Mouse (Mus musculus): ENCODE measurements at regions not wholly inside any gene's neighbourhood (a gene's known extent, or its start where the extent isn't known, plus 50 kb on each side); places are given as distances from the start of the nearest gene placed in this dataset.

DNA sequence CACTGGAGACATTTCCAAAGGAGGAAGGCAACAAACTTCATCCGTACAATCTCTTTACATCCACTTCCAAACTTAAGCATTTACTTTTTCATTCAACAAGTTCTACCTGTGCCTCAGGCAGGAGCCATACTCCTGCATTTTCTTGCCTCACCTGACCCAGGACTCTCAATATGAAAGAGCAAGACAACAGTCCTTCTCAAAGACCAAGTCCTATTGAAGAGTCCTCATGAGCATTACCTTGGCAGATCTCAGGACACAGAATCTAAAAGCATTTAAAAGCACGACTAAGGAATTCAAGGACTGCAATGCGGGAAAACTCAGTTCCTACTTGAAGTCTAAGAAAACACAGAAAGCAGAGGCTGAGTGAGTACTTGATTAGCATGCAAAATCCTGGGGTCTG is 286.5 kb downstream of the Kcnrg start:
- Histone ChIP-seq H3K27me3 (ENCODE audit: control insufficient read depth in 1 of 2, insufficient read depth in 2 of 2, low read length in 2 of 2) (peaks cover 0 to 3% of the 10 kb centered on the region in 2 experiments; a peak in 2 of 4 replicates), H3K79me2 (ENCODE audit: control insufficient read depth, insufficient read depth, low read length, poor library complexity) (no peaks in the 10 kb centered on the region), H3K36me3 (ENCODE audit: control insufficient read depth in 1 of 2, insufficient read depth in 2 of 2, low read length in 2 of 2) (no peaks in the 10 kb centered on the region), H3K4me3 (ENCODE audit: control insufficient read depth in 1 of 2, insufficient read depth in 1 of 2, low read depth in 2 of 2, low read length in 2 of 2) (no peak overlapping the region), H3K9me3 (replicated peaks; ENCODE audit: insufficient read depth, low read length) (no peaks in the 10 kb centered on the region), H3K4me1 (ENCODE audit: control insufficient read depth in 1 of 2, insufficient read depth in 2 of 2, low read length in 2 of 2) (no peaks in the 10 kb centered on the region), H3K27ac (ENCODE audit: control insufficient read depth, low read depth, low read length) (no peak overlapping the region), H3K9ac (ENCODE audit: control insufficient read depth, low read depth, low read length, poor library complexity, severe bottlenecking) (no peak overlapping the region)
- DNase-seq (ENCODE audit: low read depth, low spot score) = no peak
- TF ChIP-seq RCOR1 (IDR thresholded peaks at IDR 0.05; ENCODE audit: low read depth, low read length) (no peak), MXI1 (IDR thresholded peaks at IDR 0.05; ENCODE audit: low read depth, low read length) (no peak), KAT2A (conservative IDR thresholded peaks at IDR 0.05; ENCODE audit: low read depth, low read length) (no peak), JUND (IDR thresholded peaks at IDR 0.05; ENCODE audit: low read depth, low read length) (no peak), USF1 (IDR thresholded peaks at IDR 0.05; ENCODE audit: low read depth, low read length) (no peak), ELF1 (IDR thresholded peaks at IDR 0.05; ENCODE audit: low read depth, low read length) (no peak), UBTF (IDR thresholded peaks at IDR 0.05; ENCODE audit: borderline replicate concordance, insufficient read depth, low read depth, low read length) (no peak), CHD1 (IDR thresholded peaks at IDR 0.05; ENCODE audit: low read depth, low read length) (no peak), GATA1 (IDR thresholded peaks at IDR 0.05; ENCODE audit: low read depth, low read length) (no peak), CTCF (IDR thresholded peaks at IDR 0.05 in 2 of 3, conservative IDR thresholded peaks at IDR 0.05 in 1 of 3; ENCODE audit: control insufficient read depth in 1 of 3, insufficient read depth in 1 of 3, low read depth in 2 of 3, low read length in 3 of 3, poor library complexity in 1 of 3, severe bottlenecking in 1 of 3) (no peak), EP300 (IDR thresholded peaks at IDR 0.05; ENCODE audit: low read depth in 1 of 2, low read length in 2 of 2) (no peak), ETS1 (IDR thresholded peaks at IDR 0.05; ENCODE audit: low read depth, low read length) (no peak), MAZ (IDR thresholded peaks at IDR 0.05; ENCODE audit: low read depth, low read length) (no peak), MEF2A (IDR thresholded peaks at IDR 0.05; ENCODE audit: extremely low read depth, insufficient replicate concordance, low read depth, low read length, poor library complexity, severe bottlenecking) (no peak), ZKSCAN1 (IDR thresholded peaks at IDR 0.05; ENCODE audit: low read depth, low read length) (no peak), HCFC1 (IDR thresholded peaks at IDR 0.05; ENCODE audit: low read depth, low read length) (no peak), POLR2AphosphoS5 (IDR thresholded peaks at IDR 0.05; ENCODE audit: borderline replicate concordance, low read depth, low read length) (no peak), TCF12 (IDR thresholded peaks at IDR 0.05; ENCODE audit: low read depth, low read length) (no peak)

DNA sequence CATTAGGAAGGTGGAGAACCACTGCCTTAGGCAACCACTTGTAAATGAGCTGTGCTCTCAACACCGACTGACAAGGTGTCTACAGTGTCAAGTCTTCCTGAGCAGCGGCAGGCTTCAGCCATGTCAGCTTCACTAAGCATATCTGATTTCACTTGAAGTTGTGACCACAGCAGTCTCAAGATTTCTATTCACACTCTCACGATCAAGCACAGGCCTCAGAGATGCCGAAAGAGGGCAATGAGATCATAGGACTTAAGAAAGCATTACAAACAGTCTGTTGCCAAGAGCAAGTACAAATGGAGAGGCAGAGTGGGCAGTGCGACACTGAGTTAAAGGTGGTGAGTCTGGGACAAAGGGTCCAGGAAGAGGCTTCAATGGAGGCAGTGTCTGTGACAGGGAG is 289.6 kb downstream of the Kcnrg start:
- Histone ChIP-seq H3K9ac (ENCODE audit: control insufficient read depth, low read depth, low read length, poor library complexity, severe bottlenecking) (no peak overlapping the region), H3K79me2 (ENCODE audit: control insufficient read depth, insufficient read depth, low read length, poor library complexity) (no peaks in the 10 kb centered on the region), H3K27ac (ENCODE audit: control insufficient read depth, low read depth, low read length) (no peak overlapping the region), H3K4me3 (ENCODE audit: control insufficient read depth in 1 of 2, insufficient read depth in 1 of 2, low read depth in 2 of 2, low read length in 2 of 2) (no peak overlapping the region), H3K27me3 (ENCODE audit: control insufficient read depth in 1 of 2, insufficient read depth in 2 of 2, low read length in 2 of 2) (peaks cover 0 to 3% of the 10 kb centered on the region in 2 experiments; a peak in 1 of 4 replicates), H3K36me3 (ENCODE audit: control insufficient read depth in 1 of 2, insufficient read depth in 2 of 2, low read length in 2 of 2) (no peaks in the 10 kb centered on the region), H3K9me3 (replicated peaks; ENCODE audit: insufficient read depth, low read length) (no peaks in the 10 kb centered on the region), H3K4me1 (ENCODE audit: control insufficient read depth in 1 of 2, insufficient read depth in 2 of 2, low read length in 2 of 2) (no peaks in the 10 kb centered on the region)
- TF ChIP-seq GABPA (IDR thresholded peaks at IDR 0.05; ENCODE audit: low read depth, low read length) (no peak), ETS1 (IDR thresholded peaks at IDR 0.05; ENCODE audit: low read depth, low read length) (no peak), TAL1 (IDR thresholded peaks at IDR 0.05; ENCODE audit: low read length) (no peak), ZKSCAN1 (IDR thresholded peaks at IDR 0.05; ENCODE audit: low read depth, low read length) (no peak)
- no peak for DNase-seq (ENCODE audit: low read depth, low spot score)

Measured in MEL (cell line).